Mouse (Mus musculus): ENCODE data around the gene Ppef2. TPM values are rescaled to one million over a fixed set of nuclear protein-coding genes. Genes with fewer than 3 reads are reported as not detected.
A peak's percentile ranks its signal among the peaks of the same experiment; 100 is the strongest.

Gene Ppef2
- polyA plus RNA-seq, 1 experiment from 2014 or later, result 0.57 TPM

DNA sequence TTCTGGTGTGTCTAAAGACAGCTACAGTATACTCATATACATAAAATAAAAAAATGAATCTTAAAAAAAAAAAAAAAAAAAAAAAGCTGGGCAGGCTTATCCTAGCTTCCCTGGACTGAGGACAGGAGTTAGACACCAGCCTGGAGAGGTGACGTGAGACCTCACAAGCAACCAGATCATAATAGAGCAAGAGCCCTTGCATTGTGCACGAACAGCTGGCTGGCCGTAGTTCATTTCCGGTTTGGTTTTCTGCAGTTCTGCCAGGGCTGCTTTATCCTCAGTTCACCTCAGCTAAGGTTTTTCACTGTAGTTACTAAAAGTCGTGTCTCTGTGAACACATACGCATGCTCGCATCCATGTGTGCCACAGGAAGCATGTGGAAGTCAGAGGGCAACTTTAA lies 28.3 kb downstream of the Ppef2 start:
- H3K27ac ChIP-seq (ENCODE audit: low read length), result no peak overlapping the region
- no peak overlapping the region for H3K9ac ChIP-seq (ENCODE audit: low read depth, low read length)
- no peaks in the 10 kb centered on the region for H3K36me3 ChIP-seq (ENCODE audit: control insufficient read depth, insufficient read depth, low read length)
- no peak for ATAC-seq
- no peaks in the 10 kb centered on the region for H3K9me3 ChIP-seq (ENCODE audit: control insufficient read depth, low read length)
- H3K27me3 ChIP-seq (replicated peaks; ENCODE audit: control insufficient read depth, insufficient read depth, low read length), result no peaks in the 10 kb centered on the region
- no peak overlapping the region for H3K4me3 ChIP-seq (ENCODE audit: low read length)
- H3K4me1 ChIP-seq (ENCODE audit: control insufficient read depth, insufficient read depth, low read length), result no peaks in the 10 kb centered on the region
- 69% methylated on average over 7 of the region's 7 CpGs for whole genome bisulfite sequencing
- no peak overlapping the region for H3K4me2 ChIP-seq (ENCODE audit: low read depth, low read length)

DNA sequence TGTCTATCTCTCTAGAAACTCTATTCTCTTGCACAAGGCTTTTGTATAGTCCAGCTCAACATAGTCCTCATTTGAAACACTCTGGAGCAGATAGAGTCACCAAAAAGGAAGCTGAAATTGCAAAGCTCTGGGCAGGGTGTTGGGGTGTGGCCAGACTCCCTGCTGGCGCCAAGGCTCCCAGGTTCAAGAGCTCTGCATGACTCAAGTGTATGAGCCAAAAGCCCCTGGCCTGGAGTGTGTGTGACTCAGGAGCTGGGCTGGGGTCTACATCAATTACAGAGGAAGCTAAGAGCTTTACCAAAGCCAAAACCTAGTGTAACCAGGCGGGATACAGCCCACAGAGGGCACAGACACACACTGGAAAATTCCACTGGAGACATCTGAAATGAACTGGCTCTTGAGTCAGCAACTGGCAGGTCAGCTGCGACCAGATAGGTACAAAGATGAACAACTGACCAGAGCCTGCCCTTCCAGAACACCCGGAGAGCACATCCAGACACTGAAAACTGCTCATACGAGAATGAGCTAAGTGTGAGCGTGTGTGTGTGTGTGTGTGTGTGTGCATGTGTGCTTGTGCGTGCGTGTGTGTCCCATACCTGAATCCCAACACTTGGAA lies 35.7 kb downstream of the Ppef2 start:
- Histone ChIP-seq H3K27me3 (replicated peaks; ENCODE audit: control insufficient read depth, insufficient read depth, low read length) (no peaks in the 10 kb centered on the region), H3K9ac (ENCODE audit: low read depth, low read length) (no peak overlapping the region), H3K9me3 (ENCODE audit: control insufficient read depth, low read length) (no peaks in the 10 kb centered on the region), H3K36me3 (ENCODE audit: control insufficient read depth, insufficient read depth, low read length) (no peaks in the 10 kb centered on the region), H3K4me3 (ENCODE audit: low read length) (no peak overlapping the region), H3K4me1 (ENCODE audit: control insufficient read depth, insufficient read depth, low read length) (no peaks in the 10 kb centered on the region), H3K4me2 (ENCODE audit: low read depth, low read length) (no peak overlapping the region), H3K27ac (ENCODE audit: low read length) (no peak overlapping the region)
- ATAC-seq, result no peak
- WGBS, result 87% methylated on average over 8 of the region's 8 CpGs

DNA sequence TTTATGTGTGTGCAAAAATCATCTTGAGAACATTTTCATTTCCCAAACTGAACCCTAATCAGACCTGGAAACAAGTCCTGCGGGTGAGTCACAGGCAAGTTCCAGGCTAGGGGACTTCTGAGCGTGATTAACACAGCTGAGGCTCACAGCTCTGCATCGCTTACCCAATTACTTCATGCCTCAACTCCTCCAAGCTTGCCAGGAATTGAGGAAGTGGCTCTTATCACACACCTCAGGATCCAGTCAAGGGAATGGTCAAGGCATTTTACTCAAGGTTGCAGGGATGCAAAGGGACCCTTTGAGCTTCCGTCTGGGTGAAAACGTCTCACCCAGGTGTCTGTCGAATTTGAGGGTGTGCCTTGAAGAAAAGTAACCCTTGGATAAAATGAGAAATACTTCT lies 36.3 kb downstream of the Ppef2 start:
- no peak overlapping the region for H3K9ac ChIP-seq (ENCODE audit: low read depth, low read length)
- H3K36me3 ChIP-seq (ENCODE audit: control insufficient read depth, insufficient read depth, low read length), result no peaks in the 10 kb centered on the region
- H3K4me3 ChIP-seq (ENCODE audit: low read length), result no peak overlapping the region
- H3K4me1 ChIP-seq (ENCODE audit: control insufficient read depth, insufficient read depth, low read length), result no peaks in the 10 kb centered on the region
- no peak overlapping the region for H3K4me2 ChIP-seq (ENCODE audit: low read depth, low read length)
- H3K27ac ChIP-seq (ENCODE audit: low read length), result no peak overlapping the region
- WGBS, result 60% methylated on average over 6 of the region's 6 CpGs
- no peaks in the 10 kb centered on the region for H3K9me3 ChIP-seq (ENCODE audit: control insufficient read depth, low read length)
- H3K27me3 ChIP-seq (replicated peaks; ENCODE audit: control insufficient read depth, insufficient read depth, low read length), result no peaks in the 10 kb centered on the region
- no peak for ATAC-seq

DNA sequence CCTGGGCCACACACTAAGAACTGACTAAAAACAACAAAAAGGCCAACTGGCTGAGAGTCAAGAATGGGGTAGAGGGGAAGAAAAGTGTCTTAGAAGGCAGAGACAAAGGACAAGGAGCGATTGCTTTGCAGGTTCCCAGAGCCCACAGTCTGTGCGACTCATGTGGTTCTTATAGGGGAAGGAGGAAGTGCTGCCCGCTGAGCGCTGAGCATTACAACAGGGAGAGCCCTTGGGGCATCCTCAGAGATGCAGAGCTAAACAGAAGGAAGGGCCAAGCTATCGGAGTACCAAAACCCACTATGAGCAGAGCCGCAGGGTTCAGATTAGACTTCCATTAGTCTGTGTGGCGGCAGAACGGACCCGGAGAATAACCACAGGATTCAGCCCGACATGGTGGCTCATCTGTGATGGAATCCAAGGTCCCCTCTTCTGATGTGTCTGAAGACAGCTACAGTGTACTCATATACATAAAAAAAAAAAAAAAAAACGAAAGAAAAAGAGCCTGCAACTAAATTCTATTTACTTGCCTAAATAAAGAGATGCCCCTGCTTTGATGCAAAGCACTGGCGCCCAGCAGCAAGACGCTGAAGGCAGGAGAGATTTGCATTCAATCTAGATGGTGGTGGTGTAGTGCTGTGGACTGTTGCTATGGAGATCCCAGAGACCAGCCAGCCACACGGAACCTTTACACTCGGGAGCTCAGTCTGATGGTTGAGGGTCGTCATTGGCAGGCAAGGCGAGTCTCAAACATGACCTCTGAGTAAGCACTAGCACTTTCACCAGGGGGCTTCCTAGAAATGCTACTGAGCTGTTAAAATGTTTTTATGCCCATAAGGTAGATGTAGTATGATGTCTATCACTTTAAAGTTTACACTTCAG lies 36.9 kb downstream of the Ppef2 start:
- Histone ChIP-seq H3K4me3 (ENCODE audit: low read length) (no peak overlapping the region), H3K4me2 (ENCODE audit: low read depth, low read length) (no peak overlapping the region), H3K27ac (ENCODE audit: low read length) (no peak overlapping the region), H3K36me3 (ENCODE audit: control insufficient read depth, insufficient read depth, low read length) (no peaks in the 10 kb centered on the region), H3K27me3 (replicated peaks; ENCODE audit: control insufficient read depth, insufficient read depth, low read length) (no peaks in the 10 kb centered on the region), H3K9me3 (ENCODE audit: control insufficient read depth, low read length) (no peaks in the 10 kb centered on the region), H3K9ac (ENCODE audit: low read depth, low read length) (no peak overlapping the region), H3K4me1 (ENCODE audit: control insufficient read depth, insufficient read depth, low read length) (no peaks in the 10 kb centered on the region)
- ATAC-seq, result no peak
- WGBS, result 63% methylated on average over 17 of the region's 17 CpGs

DNA sequence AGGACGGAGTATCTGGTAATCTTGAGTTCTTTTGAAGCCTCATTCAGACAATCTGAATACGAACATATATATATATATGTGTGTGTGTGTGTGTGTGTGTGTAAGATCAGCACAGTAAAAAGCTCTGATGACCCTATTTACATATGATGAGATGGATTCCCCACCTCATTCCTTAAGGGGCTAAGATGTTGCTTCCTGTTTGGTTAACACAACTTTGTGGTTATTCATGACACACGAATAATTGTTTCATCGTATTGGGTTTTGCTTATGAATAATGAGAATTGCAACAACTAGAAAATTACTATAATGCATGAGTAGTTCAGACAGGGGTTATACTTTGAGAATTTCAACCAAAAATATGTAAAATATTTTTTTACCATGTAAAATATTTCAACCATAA lies 40.8 kb downstream of the Ppef2 start, which contains the start of gene U90926:
TSS of gene U90926 (minus strand) at position 101 of the 400 bp plus-strand sequence.
- WGBS, result 85% methylated on average over 4 of the region's 4 CpGs
- no peak within 1 kb of the TSS for H3K27ac ChIP-seq (ENCODE audit: low read length)

DNA sequence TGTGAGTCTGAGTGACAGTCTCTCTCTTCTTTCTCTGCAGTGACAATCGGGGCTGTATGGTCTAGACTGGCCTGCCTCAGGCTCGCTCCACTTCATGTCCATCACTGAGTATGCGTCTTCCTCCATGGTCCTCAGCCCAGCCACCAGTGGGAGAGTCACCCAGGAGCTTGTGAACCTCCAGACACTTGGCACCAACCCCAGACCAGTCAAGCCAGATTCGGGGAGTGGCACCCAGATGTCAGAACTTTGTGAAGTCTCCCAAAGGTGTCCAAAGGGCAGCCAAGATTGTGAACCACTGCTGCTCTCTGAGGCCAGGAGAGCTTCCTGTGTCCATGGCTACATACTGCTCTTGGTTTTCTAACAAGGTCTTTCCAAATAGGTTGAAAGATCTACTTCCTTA lies 43.8 kb downstream of the Ppef2 start:
- ATAC-seq, result no peak

More for the DNA sequence above, 40.8 kb downstream of the Ppef2 start, which contains the start of gene U90926:
- ATAC-seq, result no peak
- H3K27me3 ChIP-seq (replicated peaks; ENCODE audit: control insufficient read depth, insufficient read depth, low read length), result no peaks in the 10 kb centered on the region
- H3K36me3 ChIP-seq (ENCODE audit: control insufficient read depth, insufficient read depth, low read length), result no peaks in the 10 kb centered on the region
- no peak within 1 kb of the TSS for H3K4me3 ChIP-seq (ENCODE audit: low read length)
- no peaks in the 10 kb centered on the region for H3K4me1 ChIP-seq (ENCODE audit: control insufficient read depth, insufficient read depth, low read length)
- no peaks in the 10 kb centered on the region for H3K9me3 ChIP-seq (ENCODE audit: control insufficient read depth, low read length)
- no peak within 1 kb of the TSS for H3K4me2 ChIP-seq (ENCODE audit: low read depth, low read length)
- no peak within 1 kb of the TSS for H3K9ac ChIP-seq (ENCODE audit: low read depth, low read length)

DNA sequence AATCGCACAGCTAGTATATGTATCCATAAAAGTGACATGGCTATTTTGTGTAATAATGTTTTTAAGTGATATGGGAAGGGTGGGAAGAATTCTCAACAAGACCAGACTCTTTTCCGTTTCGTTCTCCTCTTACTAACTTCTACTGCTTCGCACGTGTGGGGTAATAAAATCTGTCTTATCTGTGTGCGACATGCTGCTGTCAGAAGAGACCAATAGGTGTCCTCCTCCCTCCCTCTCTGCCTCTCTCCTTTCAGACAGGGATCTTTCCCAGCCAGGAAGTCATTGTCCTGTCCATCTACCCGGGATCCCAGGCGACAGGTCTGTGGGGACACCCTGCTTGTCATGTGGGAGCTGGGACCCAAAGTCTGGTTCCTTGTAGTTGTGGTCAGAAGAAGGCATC lies 45.9 kb downstream of the Ppef2 start:
- Histone ChIP-seq H3K4me2 (ENCODE audit: low read depth, low read length) (no peak overlapping the region), H3K27ac (ENCODE audit: low read length) (no peak overlapping the region), H3K27me3 (replicated peaks; ENCODE audit: control insufficient read depth, insufficient read depth, low read length) (no peaks in the 10 kb centered on the region), H3K9ac (ENCODE audit: low read depth, low read length) (no peak overlapping the region), H3K36me3 (ENCODE audit: control insufficient read depth, insufficient read depth, low read length) (no peaks in the 10 kb centered on the region), H3K4me3 (ENCODE audit: low read length) (no peak overlapping the region), H3K9me3 (ENCODE audit: control insufficient read depth, low read length) (no peaks in the 10 kb centered on the region), H3K4me1 (ENCODE audit: control insufficient read depth, insufficient read depth, low read length) (peaks cover 6% of the 10 kb centered on the region)
- no peak for ATAC-seq
- 65% methylated on average over 8 of the region's 8 CpGs for WGBS

More for the DNA sequence above, 43.8 kb downstream of the Ppef2 start:
- WGBS, result 92% methylated on average over 4 of the region's 4 CpGs
- H3K27ac ChIP-seq (ENCODE audit: low read length), result no peak overlapping the region
- H3K4me1 ChIP-seq (ENCODE audit: control insufficient read depth, insufficient read depth, low read length), result no peaks in the 10 kb centered on the region
- H3K4me2 ChIP-seq (ENCODE audit: low read depth, low read length), result no peak overlapping the region
- H3K36me3 ChIP-seq (ENCODE audit: control insufficient read depth, insufficient read depth, low read length), result no peaks in the 10 kb centered on the region
- no peak overlapping the region for H3K9ac ChIP-seq (ENCODE audit: low read depth, low read length)
- H3K9me3 ChIP-seq (ENCODE audit: control insufficient read depth, low read length), result no peaks in the 10 kb centered on the region
- no peaks in the 10 kb centered on the region for H3K27me3 ChIP-seq (replicated peaks; ENCODE audit: control insufficient read depth, insufficient read depth, low read length)
- no peak overlapping the region for H3K4me3 ChIP-seq (ENCODE audit: low read length)

DNA sequence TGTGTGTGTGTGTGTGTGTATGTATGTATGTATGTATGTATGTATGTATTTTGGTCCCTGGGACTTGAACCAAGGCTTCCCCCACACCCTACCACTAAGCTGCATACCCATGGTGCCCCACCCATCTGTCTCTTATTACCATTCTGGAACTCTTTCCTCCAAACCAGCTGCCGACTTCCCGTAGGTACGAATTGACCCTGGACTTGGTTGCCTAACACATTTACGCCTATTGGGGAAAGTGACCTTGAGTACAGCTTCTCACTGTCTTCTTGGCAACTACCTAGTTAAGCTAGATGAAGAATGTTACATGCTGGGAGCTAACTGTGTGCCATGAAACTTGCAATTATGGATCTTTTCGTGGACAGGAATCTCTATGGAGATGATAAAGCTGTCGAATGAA lies 50.0 kb downstream of the Ppef2 start:
- WGBS, result 84% methylated on average over 6 of the region's 6 CpGs
- no peak overlapping the region for H3K4me3 ChIP-seq (ENCODE audit: low read length)
- H3K27me3 ChIP-seq (replicated peaks; ENCODE audit: control insufficient read depth, insufficient read depth, low read length), result no peaks in the 10 kb centered on the region
- H3K9me3 ChIP-seq (ENCODE audit: control insufficient read depth, low read length), result no peaks in the 10 kb centered on the region
- no peak; the same call in 1 of the 2 replicates for ATAC-seq
- H3K36me3 ChIP-seq (ENCODE audit: control insufficient read depth, insufficient read depth, low read length), result peaks cover 2% of the 10 kb centered on the region; the same call in 1 of the 2 replicates
- H3K4me1 ChIP-seq (ENCODE audit: control insufficient read depth, insufficient read depth, low read length), result peaks cover 15% of the 10 kb centered on the region
- H3K4me2 ChIP-seq (ENCODE audit: low read depth, low read length), result no peak overlapping the region
- no peak overlapping the region for H3K9ac ChIP-seq (ENCODE audit: low read depth, low read length)
- H3K27ac ChIP-seq (ENCODE audit: low read length), result no peak overlapping the region

DNA sequence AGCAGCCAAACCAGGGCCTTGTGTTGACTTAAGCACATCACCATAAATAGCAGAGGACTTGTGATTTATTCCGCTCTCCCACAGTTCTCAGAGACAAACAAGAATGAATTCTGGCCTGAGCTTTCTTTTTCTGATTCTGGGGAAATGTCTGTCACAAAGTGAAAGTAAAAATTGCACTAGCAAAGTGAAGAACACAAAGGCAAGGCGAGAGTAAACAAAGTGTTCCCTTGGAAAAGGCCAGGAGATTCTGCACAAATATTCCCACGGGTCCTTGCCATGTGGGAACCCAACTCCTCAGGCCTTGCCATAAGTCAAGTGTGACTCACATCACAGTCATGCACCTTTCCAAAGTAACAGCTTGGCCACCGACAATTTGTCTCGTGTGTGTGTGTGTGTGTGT lies 50.4 kb downstream of the Ppef2 start:
- no peaks in the 10 kb centered on the region for H3K9me3 ChIP-seq (ENCODE audit: control insufficient read depth, low read length)
- H3K27ac ChIP-seq (ENCODE audit: low read length), result peak overlapping the region; percentile 61
- H3K4me2 ChIP-seq (ENCODE audit: low read depth, low read length), result no peak overlapping the region
- no peak overlapping the region for H3K9ac ChIP-seq (ENCODE audit: low read depth, low read length)
- no peak for ATAC-seq
- no peak overlapping the region for H3K4me3 ChIP-seq (ENCODE audit: low read length)
- H3K4me1 ChIP-seq (ENCODE audit: control insufficient read depth, insufficient read depth, low read length), result peaks cover 15% of the 10 kb centered on the region
- WGBS, result 69% methylated on average over 5 of the region's 5 CpGs
- no peaks in the 10 kb centered on the region for H3K27me3 ChIP-seq (replicated peaks; ENCODE audit: control insufficient read depth, insufficient read depth, low read length)
- peaks cover 6% of the 10 kb centered on the region; the same call in 1 of the 2 replicates for H3K36me3 ChIP-seq (ENCODE audit: control insufficient read depth, insufficient read depth, low read length)
